Mouse (Mus musculus) left cerebral cortex, postnatal 25 days (tissue): Measurements from ENCODE around the gene Ash1l. TPM values are rescaled to one million over a fixed set of nuclear protein-coding genes. Genes with fewer than 3 reads are reported as not detected.
"Not testable (repeated sequence)": the region's sequence is repeated elsewhere in the genome, so short reads cannot be mapped to it uniquely, and the experiment has no call there.

Source experiments
- DNase-seq, 2 experiments: peaks; one replicate each; pipeline ENCODE4 v3.0.0; 2022; ENCODE audit warnings: low spot score in 2 of 2, mixed read lengths in 1 of 2
- intact Hi-C: fragments of 180-260 bp; cut with DNase I; formaldehyde crosslinking; loops from one replicate; pipeline ENCODE4 v1.15.1; 2025
- total RNA-seq, 2 experiments: library from RNA; stranded (reverse); gene quantifications; 2 replicates each; pipeline ENCODE4 v1.2.3; 2021

Gene Ash1l
- total RNA-seq, 2 experiments from 2014 or later = 79.1 to 83.5 TPM

GRCm38 (mm10) chr3:88951327-88951800 lies 942 bp downstream of the Ash1l start:
- DNase-seq = no peak
- intact Hi-C loops = loop anchor here (10.0 kb wide), 1 partner anchor 363 kb away; no protein-coding TSS in a partner anchor

DNA sequence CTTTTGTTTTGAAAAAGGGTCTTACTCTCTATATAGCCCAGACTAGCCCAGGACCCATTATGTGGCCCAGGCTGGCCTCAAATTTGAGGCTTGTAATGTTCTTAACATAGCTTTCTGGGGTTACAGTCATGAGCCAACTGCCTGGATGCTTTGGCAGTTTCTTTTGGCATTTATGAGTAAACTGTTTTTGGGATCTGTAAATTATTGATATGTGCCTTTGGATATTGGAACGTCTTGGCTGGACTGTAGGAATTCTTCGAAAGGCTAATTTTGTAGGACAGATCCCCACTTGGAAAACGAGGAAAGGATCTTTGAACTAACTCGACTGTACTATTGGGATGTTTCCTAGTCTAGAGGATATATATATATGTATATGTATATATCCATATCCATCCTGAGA lies 2.8 kb downstream of the Ash1l start:
- DNase-seq = no peak
- intact Hi-C loops = loop anchor here (10.0 kb wide), 1 partner anchor 362 kb away; no protein-coding TSS in a partner anchor

GRCm38 (mm10) chr3:88953736-88954135 lies 3.3 kb downstream of the Ash1l start:
- intact Hi-C loops = loop anchor here (10.0 kb wide), 1 partner anchor 361 kb away; no protein-coding TSS in a partner anchor
- no peak for DNase-seq

- intact Hi-C loops, DNase-seq: not testable (repeated sequence)
These were observed 12.8 kb downstream of the Ash1l start for GRCm38 (mm10) chr3:88963211-88963610.

DNA sequence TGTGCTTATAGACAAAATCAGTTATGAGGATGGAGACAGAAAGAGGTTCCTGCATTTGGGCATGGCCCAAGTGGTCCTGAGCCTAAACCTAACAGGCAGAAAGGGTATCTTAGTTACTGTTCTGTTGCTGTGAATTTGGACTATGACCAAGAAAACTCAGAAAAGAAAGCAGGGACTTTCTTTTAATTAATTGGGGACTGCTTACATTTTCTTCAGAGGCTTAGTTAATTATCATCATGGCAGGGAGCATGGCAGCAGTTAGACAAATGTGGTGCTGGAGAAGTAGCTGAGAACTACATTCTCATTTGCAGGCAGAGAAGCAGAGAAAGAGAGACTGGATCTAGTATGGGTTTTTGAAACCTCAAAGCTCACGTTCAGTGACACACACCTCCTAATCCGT lies 24.6 kb downstream of the Ash1l start:
- intact Hi-C loops = no loop called here
- no peak for DNase-seq

- peak in 1 of 2 experiments; percentile 27 for DNase-seq
- intact Hi-C loops = no loop called here
These were observed 31.0 kb downstream of the Ash1l start for GRCm38 (mm10) chr3:88981206-88982010.

DNA sequence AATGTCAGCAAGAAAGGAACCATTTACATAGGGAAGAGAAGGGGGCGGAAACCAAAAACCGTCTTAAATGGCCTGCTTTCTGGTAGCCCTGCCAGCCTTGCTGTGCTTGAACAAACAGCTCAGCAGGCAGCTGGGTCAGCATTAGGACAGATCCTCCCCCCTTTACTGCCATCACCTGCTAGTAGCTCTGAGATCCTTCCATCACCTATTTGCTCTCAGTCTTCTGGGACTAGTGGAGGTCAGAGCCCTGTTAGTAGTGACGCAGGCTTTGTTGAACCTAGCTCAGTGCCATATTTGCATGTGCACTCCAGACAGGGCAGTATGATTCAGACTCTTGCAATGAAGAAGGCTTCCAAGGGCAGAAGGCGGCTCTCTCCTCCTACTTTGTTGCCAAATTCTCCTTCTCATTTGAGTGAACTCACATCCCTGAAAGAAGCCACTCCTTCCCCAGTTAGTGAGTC lies 33.5 kb downstream of the Ash1l start:
- DNase-seq = peak in 1 of 2 experiments; percentile 13
- intact Hi-C loops = no loop called here

DNA sequence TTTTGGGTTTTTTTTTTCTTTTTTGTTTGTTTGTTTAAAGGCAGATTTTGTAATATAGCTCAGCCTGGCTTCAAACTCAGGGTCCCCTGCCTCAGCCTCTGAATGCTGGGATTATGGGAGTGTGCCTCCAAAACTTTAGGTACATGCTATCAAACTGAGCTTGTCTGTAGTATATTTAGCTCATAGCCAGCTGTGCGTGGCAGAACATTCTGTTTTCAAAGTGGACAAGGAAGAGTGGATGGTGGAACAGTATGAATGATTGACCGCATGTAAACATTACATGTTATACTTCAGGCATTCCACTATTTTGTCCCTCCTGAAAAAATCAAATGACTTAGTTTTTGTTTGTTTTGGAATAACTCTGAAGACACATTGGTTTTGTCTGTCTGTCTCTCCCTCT lies 42.4 kb downstream of the Ash1l start:
- no peak for DNase-seq
- intact Hi-C loops = no loop called here

DNA sequence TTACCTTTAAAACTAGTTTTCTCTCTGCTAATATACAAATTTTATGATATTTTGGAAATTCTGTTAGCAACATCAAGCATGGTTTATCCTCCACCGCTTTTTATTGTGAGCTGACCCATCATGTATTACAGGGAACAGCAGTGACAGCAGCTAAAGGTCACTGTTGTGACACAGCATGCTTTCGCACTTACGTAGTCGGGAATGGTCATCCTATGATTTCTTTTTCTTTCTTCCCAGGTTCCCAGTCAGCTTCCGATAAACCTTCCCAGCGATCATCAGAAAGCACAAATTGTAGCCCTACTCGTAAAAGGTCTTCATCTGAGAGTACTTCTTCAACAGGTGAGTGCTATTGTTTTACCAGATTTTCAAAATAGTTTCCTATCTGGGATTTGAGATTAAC lies 51.1 kb downstream of the Ash1l start:
- DNase-seq = no peak
- intact Hi-C loops = no loop called here

GRCm38 (mm10) chr3:89030896-89031295 lies 80.5 kb downstream of the Ash1l start:
- DNase-seq = not testable (repeated sequence)
- intact Hi-C loops = loop anchor here (5.0 kb wide), 1 partner anchor 89 kb away; no protein-coding TSS in a partner anchor

DNA sequence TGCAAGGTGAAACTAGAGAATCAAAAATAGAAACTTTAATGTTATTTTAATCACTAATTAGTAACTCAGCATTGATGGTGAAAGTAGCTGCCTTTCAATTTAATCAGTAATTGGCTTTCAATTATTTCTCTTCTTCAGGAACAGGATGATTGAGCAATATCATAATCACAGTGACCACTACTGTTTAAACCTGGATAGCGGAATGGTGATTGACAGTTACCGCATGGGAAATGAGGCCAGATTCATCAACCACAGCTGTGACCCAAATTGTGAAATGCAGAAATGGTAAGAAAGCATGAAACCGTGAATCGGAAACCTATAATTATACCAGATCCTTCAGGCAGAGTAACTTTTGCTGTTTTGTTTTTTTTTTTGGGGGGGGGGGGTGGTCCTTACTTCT lies 92.9 kb downstream of the Ash1l start:
- intact Hi-C loops = loop anchor here (10.0 kb wide), 1 partner anchor 349 kb away; no protein-coding TSS in a partner anchor
- no peak for DNase-seq

DNA sequence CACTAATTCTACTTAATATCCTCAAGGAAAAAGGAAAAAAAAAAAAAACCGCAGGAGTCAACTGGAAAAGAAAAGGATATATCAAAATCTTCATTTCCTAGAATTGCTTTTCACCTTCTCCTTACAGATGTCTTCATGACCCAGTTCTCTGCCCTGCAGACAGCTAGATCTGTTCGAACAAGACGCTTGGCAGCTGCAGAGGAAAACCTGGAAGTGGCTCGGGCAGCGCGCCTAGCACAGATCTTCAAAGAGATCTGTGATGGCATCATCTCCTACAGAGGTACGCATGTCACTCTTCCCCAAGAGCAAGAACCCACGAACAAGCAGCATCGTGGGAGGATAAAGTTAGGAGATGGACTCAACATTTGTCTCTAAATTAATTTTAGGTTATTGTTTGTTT lies 107.9 kb downstream of the Ash1l start:
- intact Hi-C loops = no loop called here
- DNase-seq = peak in 1 of 2 experiments; percentile 61

GRCm38 (mm10) chr3:89058783-89059182 lies 108.4 kb downstream of the Ash1l start:
- intact Hi-C loops = no loop called here
- DNase-seq = peak in 1 of 2 experiments; percentile 46

DNA sequence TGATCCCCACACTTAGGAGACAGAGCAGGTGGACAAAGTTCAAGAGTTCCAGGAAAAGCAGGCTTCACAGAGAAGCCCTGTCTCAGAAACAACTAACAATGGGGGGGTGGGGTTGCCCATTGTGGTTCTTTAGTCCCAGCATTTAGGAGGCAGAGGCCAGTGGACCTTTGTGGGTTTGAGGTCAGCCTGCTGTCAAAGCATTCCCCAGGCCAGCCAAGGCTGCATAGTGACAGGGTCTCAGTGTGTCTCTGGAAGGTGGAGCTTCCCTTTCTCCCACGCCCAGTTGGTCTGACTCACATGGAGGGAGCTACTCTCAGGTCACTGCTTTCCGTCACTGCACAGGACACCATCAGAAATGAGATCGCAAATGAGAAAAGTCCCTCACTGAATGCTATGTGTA lies 111.3 kb downstream of the Ash1l start:
- no peak for DNase-seq
- intact Hi-C loops = no loop called here

DNA sequence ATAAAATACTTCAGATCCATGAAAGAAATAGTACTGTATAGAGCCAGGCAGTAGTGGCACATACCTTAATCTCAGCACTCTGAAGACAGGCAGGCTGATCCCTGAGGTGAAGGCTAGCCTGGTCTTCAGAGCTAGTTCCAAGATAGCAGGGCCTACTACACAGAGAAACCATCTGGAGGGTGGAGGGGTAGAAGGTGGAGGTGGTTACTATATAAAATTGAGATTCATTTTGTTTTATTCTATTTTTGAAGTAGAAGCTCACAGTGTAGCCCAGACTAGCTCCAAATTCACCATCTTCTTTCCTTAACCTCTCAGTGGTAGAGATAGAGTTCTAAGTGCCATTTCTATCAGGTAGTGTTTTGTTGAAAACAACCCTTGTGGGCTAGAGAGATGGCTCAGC lies 116.8 kb downstream of the Ash1l start:
- intact Hi-C loops = no loop called here
- DNase-seq = peak in 1 of 2 experiments; percentile 77

- intact Hi-C loops = no loop called here
- no peak for DNase-seq
These were observed 127.0 kb downstream of the Ash1l start for GRCm38 (mm10) chr3:89077383-89077782.

DNA sequence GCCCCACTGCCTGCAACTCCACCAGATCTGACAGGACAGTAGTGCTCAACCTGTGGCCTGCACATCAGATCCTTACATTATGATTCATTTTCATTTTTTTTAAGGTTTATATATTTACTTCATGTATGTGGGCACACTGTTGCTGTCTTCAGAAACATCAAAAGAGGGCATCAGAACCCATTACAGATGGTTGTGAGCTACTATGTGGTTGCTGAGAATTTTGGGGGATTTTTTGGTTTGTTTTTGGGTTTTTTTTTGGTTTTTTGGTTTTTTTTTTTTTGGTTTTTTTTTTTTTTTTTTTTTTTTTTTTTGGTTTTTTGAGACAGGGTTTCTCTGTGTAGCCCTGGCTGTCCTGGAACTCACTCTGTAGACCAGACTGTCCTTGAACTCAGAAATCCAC lies 131.9 kb downstream of the Ash1l start:
- DNase-seq, intact Hi-C loops: not testable (repeated sequence)

- peak in 1 of 2 experiments; percentile 73 for DNase-seq
- intact Hi-C loops = no loop called here
These were observed 133.7 kb downstream of the Ash1l start for GRCm38 (mm10) chr3:89084133-89084532.

GRCm38 (mm10) chr3:89084654-89085190 lies 134.3 kb downstream of the Ash1l start:
- intact Hi-C loops = no loop called here
- DNase-seq = no peak

GRCm38 (mm10) chr3:89087338-89088110 lies 137.1 kb downstream of the Ash1l start:
- peak; percentile 72 to 83 for DNase-seq
- intact Hi-C loops = no loop called here
